Mouse (Mus musculus): ENCODE measurements at regions not wholly inside any gene's neighbourhood (a gene's known extent, or its start where the extent isn't known, plus 50 kb on each side); places are given as distances from the start of the nearest gene placed in this dataset.

- no peak overlapping the region for H3K27ac ChIP-seq (replicated peaks; ENCODE audit: low read depth, low read length)
- H3K36me3 ChIP-seq (ENCODE audit: control insufficient read depth, insufficient read depth, low read length), result no peaks in the 10 kb centered on the region
- H3K4me3 ChIP-seq (replicated peaks; ENCODE audit: low read length), result no peak overlapping the region
- no peak for DNase-seq (ENCODE audit: low spot score)
- no peak for TF ChIP-seq POLR2A (IDR thresholded peaks at IDR 0.05; ENCODE audit: borderline replicate concordance, extremely low read depth, insufficient read depth, insufficient read length)
- WGBS, result 64% methylated on average over 6 of the region's 6 CpGs
- no peaks in the 10 kb centered on the region for H3K27me3 ChIP-seq (ENCODE audit: control insufficient read depth, insufficient read depth, low read length)
- no peak for ATAC-seq (ENCODE audit: low FRiP score, low read depth)
- no peak overlapping the region for H3K4me2 ChIP-seq (replicated peaks; ENCODE audit: low read depth, low read length, severe bottlenecking)
- no peak overlapping the region for H3K9ac ChIP-seq (ENCODE audit: low read depth, low read length, severe bottlenecking)
- no peaks in the 10 kb centered on the region for H3K4me1 ChIP-seq (ENCODE audit: control insufficient read depth, insufficient read depth, low read length)
- H3K9me3 ChIP-seq (ENCODE audit: control insufficient read depth, low read length), result no peaks in the 10 kb centered on the region
Measured at GRCm38 (mm10) chr8:79850519-79850918, 138.9 kb downstream of the Anapc10 start.

- no peaks in the 10 kb centered on the region for H3K36me3 ChIP-seq (ENCODE audit: control insufficient read depth, insufficient read depth, low read length)
- H3K4me2 ChIP-seq (replicated peaks; ENCODE audit: low read depth, low read length, severe bottlenecking), result no peak overlapping the region
- ATAC-seq (ENCODE audit: low FRiP score, low read depth), result no peak
- 53% methylated on average over 7 of the region's 7 CpGs for WGBS
- no peak overlapping the region for H3K4me3 ChIP-seq (replicated peaks; ENCODE audit: low read length)
- H3K27me3 ChIP-seq (ENCODE audit: control insufficient read depth, insufficient read depth, low read length), result no peaks in the 10 kb centered on the region
- no peak for DNase-seq (ENCODE audit: low spot score)
- H3K9ac ChIP-seq (ENCODE audit: low read depth, low read length, severe bottlenecking), result no peak overlapping the region
- no peak overlapping the region for H3K27ac ChIP-seq (replicated peaks; ENCODE audit: low read depth, low read length)
- no peaks in the 10 kb centered on the region for H3K9me3 ChIP-seq (ENCODE audit: control insufficient read depth, low read length)
- TF ChIP-seq POLR2A (IDR thresholded peaks at IDR 0.05; ENCODE audit: borderline replicate concordance, extremely low read depth, insufficient read depth, insufficient read length), result no peak
- H3K4me1 ChIP-seq (ENCODE audit: control insufficient read depth, insufficient read depth, low read length), result no peaks in the 10 kb centered on the region
Measured at GRCm38 (mm10) chr8:79872416-79873077, 160.9 kb downstream of the Anapc10 start.

GRCm38 (mm10) chr8:79907971-79908370, 149.8 kb downstream of the Hhip start:
- WGBS, result 49% methylated on average over 6 of the region's 6 CpGs
- H3K36me3 ChIP-seq (ENCODE audit: control insufficient read depth, insufficient read depth, low read length), result no peaks in the 10 kb centered on the region
- ATAC-seq (ENCODE audit: low FRiP score, low read depth), result no peak

More at GRCm38 (mm10) chr8:79907971-79908370, 149.8 kb downstream of the Hhip start:
- Histone ChIP-seq H3K27me3 (ENCODE audit: control insufficient read depth, insufficient read depth, low read length) (no peaks in the 10 kb centered on the region), H3K27ac (replicated peaks; ENCODE audit: low read depth, low read length) (no peak overlapping the region), H3K4me1 (ENCODE audit: control insufficient read depth, insufficient read depth, low read length) (no peaks in the 10 kb centered on the region), H3K9me3 (ENCODE audit: control insufficient read depth, low read length) (no peaks in the 10 kb centered on the region), H3K4me3 (replicated peaks; ENCODE audit: low read length) (no peak overlapping the region), H3K9ac (ENCODE audit: low read depth, low read length, severe bottlenecking) (no peak overlapping the region), H3K4me2 (replicated peaks; ENCODE audit: low read depth, low read length, severe bottlenecking) (no peak overlapping the region)
- DNase-seq (ENCODE audit: low spot score), result peak; percentile 11
- no peak for TF ChIP-seq POLR2A (IDR thresholded peaks at IDR 0.05; ENCODE audit: borderline replicate concordance, extremely low read depth, insufficient read depth, insufficient read length)
